Mouse (Mus musculus): ENCODE data around the gene Olfr494. TPM values are rescaled to one million over a fixed set of nuclear protein-coding genes. Genes with fewer than 3 reads are reported as not detected.

Olfr494 gene
- not detected for total RNA-seq (2023)

GRCm38 (mm10) chr7:108365035-108365434, at the start of gene Olfr494:
TSS of gene Olfr494 (plus strand) at chr7:108365335.

DNA sequence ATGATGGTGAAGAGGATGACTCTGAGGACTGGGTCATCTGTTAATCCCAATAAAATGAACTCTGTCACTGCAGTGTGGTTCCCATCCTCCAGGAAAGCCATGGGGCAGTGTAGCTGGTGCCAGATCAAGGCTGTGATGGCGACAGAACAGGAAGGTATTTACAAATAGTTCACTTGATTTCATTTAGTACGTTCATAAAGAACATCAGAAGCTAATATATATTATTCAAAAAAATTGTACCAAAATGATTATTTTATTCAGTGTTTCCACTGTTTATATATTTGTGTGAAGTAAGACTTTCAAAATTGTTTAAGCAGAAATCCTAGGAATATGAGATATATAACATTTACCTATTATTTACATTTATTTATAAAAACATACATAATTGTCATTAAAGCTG, 41.6 kb upstream of the Olfr494 start, which contains the start of gene Olfr492:
Gene Olfr492 (minus strand): TSS at position 101 of the 400 bp plus-strand sequence.

GRCm38 (mm10) chr7:108346879-108347278, 18.3 kb upstream of the Olfr494 start, which contains the start of gene Olfr493:
TSS of gene Olfr493 (minus strand) at chr7:108346979.

GRCm38 (mm10) chr7:108392867-108393266, 27.7 kb downstream of the Olfr494 start, which contains the start of gene Olfr495:
TSS of gene Olfr495 (plus strand) at chr7:108393167.

Other genes with a start within 250 kb of the Olfr494 start
- gene Olfr484, start 237.9 kb upstream of the Olfr494 start, total RNA-seq (2023) = not detected
- gene Olfr485, start 205.5 kb upstream of the Olfr494 start, total RNA-seq (2023) = not detected
- not detected for gene Olfr486, start 192.6 kb upstream of the Olfr494 start, total RNA-seq (2023)
- gene Olfr487, start 150.7 kb upstream of the Olfr494 start, total RNA-seq (2023) = not detected
- not detected for gene Olfr488, start 107.0 kb upstream of the Olfr494 start, total RNA-seq (2023)
- not detected for gene Olfr490, start 76.4 kb upstream of the Olfr494 start, total RNA-seq (2023)
- gene Olfr491, start 51.9 kb upstream of the Olfr494 start, total RNA-seq (2023) = not detected
- not detected for gene Olfr492, start 41.7 kb upstream of the Olfr494 start, total RNA-seq (2023)
- gene Olfr493, start 18.4 kb upstream of the Olfr494 start, total RNA-seq (2023) = not detected
- gene Olfr495, start 27.8 kb downstream of the Olfr494 start, total RNA-seq (2023) = not detected
- gene Olfr497, start 55.1 kb downstream of the Olfr494 start, total RNA-seq (2023) = not detected
- gene Olfr498, start 100.0 kb downstream of the Olfr494 start, total RNA-seq (2023) = not detected
- not detected for gene Olfr502, start 159.7 kb downstream of the Olfr494 start, total RNA-seq (2023)
- gene Olfr503, start 179.2 kb downstream of the Olfr494 start, total RNA-seq (2023) = not detected
- not detected for gene Olfr504, start 200.5 kb downstream of the Olfr494 start, total RNA-seq (2023)
- gene Olfr506, start 245.5 kb downstream of the Olfr494 start, total RNA-seq (2023) = not detected

All from neutrophil, adult 59 days (primary cell).